Mouse (Mus musculus) ES-Bruce4 (cell line): ENCODE data around the gene Xrn1. TPM values are rescaled to one million over a fixed set of nuclear protein-coding genes. Genes with fewer than 3 reads are reported as not detected.
A peak's percentile ranks its signal among the peaks of the same experiment; 100 is the strongest.

Source experiments
- H3K27ac ChIP-seq: 2 replicates; pipeline ENCODE4 v1.5.1; 2012; ENCODE audit warnings: low read length, inconsistent platforms; ENCODE audit not compliant: insufficient read depth
- H3K27me3 ChIP-seq: 2 replicates; pipeline ENCODE4 v1.6.1; 2012; ENCODE audit warnings: mild to moderate bottlenecking, low read length, inconsistent platforms; ENCODE audit not compliant: control insufficient read depth, poor library complexity, insufficient read depth, severe bottlenecking
- H3K36me3 ChIP-seq: 2 replicates; pipeline ENCODE4 v1.6.1; 2012; ENCODE audit warnings: inconsistent platforms, mild to moderate bottlenecking, low read length, moderate library complexity; ENCODE audit not compliant: control insufficient read depth, poor library complexity, insufficient read depth, severe bottlenecking
- H3K4me1 ChIP-seq: one replicate; pipeline ENCODE4 v1.8.1; 2011; ENCODE audit warnings: low read length; ENCODE audit not compliant: control insufficient read depth, insufficient read depth
- H3K4me3 ChIP-seq: 2 replicates; pipeline ENCODE4 v1.5.1; 2011; ENCODE audit warnings: low read depth, mild to moderate bottlenecking, low read length
- H3K9ac ChIP-seq: 2 replicates; pipeline ENCODE4 v1.6.1; 2012; ENCODE audit warnings: low read depth, mild to moderate bottlenecking, inconsistent platforms; ENCODE audit not compliant: poor library complexity, severe bottlenecking
- H3K9me3 ChIP-seq: replicated peaks from 2 replicates; pipeline ENCODE4 v1.6.1; 2012; ENCODE audit warnings: mild to moderate bottlenecking, low read length, inconsistent platforms; ENCODE audit not compliant: control insufficient read depth, poor library complexity, insufficient read depth, severe bottlenecking
- CTCF ChIP-seq: IDR thresholded peaks from one replicate; pipeline ENCODE4 v1.8.1; 2011; ENCODE audit warnings: low read depth, low read length
- EP300 ChIP-seq: IDR thresholded peaks from 2 replicates; pipeline ENCODE4 v1.6.1; 2011; ENCODE audit warnings: low read depth, low read length; ENCODE audit not compliant: insufficient read depth
- POLR2A ChIP-seq: IDR thresholded peaks from one replicate; pipeline ENCODE4 v1.8.1; 2011; ENCODE audit warnings: low read length; ENCODE audit not compliant: insufficient read depth
- polyA plus RNA-seq: library from polyadenylated mRNA; stranded (reverse); fragments of >200 nt; gene quantifications from 2 replicates; pipeline ENCODE4 v1.2.4, GENCODE M21; 2011; ENCODE audit warnings: low read depth; ENCODE audit not compliant: missing spikeins, insufficient read depth, insufficient read length

The Xrn1 gene
- polyA plus RNA-seq = 46.9 and 59.3 TPM in 2 replicates

DNA sequence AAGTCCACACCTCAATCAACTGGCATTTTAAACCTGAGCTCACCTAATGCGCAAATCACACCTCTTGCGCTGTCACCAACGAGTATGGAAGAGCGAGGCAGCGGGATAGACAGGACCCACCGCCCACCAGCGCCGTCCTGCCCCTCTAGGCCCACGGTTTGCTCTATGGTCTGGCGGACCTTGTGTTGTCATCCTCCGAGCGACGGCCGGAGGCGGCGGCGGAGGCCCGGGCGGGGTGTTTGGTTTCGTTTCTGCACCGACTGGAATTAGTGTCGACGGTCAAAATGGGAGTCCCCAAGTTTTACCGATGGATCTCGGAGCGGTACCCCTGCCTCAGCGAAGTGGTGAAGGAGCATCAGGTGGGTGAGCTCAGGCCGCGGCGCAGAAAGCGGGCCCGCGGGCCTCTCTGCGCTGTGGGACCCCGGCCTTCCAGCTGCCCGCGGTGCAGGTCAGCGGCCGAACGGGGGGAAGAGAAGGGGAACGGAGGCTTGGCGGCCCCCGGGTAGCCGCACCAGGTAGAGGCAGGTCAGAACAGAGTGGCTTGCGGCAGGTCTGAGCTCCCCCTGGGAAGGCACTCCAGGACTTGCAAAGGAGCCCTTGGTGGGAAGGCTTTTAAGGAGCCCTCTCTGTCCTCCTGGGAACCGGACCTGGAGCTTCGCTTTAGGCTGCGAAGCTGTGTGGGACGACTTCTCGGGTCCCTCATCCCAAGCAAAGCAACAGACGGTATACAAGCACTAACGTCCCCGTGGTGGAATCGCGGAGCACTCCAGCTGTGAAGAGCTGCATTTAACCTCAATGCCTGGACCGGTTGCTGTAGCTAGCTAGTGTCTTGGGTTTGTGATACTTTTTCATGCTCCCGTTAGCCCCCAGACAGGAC is at the start of gene Xrn1:
Gene Xrn1, plus strand, starts transcription at position 176 of the 877 bp plus-strand sequence.
- TF ChIP-seq EP300 (0 out of 2 replicates have a peak, but pooled peaks have one; percentile 11), POLR2A (no peak)
- peak within 1 kb of the TSS; percentile 49 for H3K27ac ChIP-seq
- H3K9ac ChIP-seq = peak within 1 kb of the TSS; percentile 87
- H3K27me3 ChIP-seq = no peaks in the 10 kb centered on the region
- no peaks in the 10 kb centered on the region for H3K4me1 ChIP-seq
- H3K4me3 ChIP-seq = peak within 1 kb of the TSS; percentile 89
- H3K36me3 ChIP-seq = peaks cover 3% of the 10 kb centered on the region
- no peaks in the 10 kb centered on the region for H3K9me3 ChIP-seq

- no peak overlapping the region for H3K9ac ChIP-seq
- no peak overlapping the region for H3K4me3 ChIP-seq
- no peaks in the 10 kb centered on the region for H3K36me3 ChIP-seq
- no peak overlapping the region for H3K27ac ChIP-seq
- H3K9me3 ChIP-seq = no peaks in the 10 kb centered on the region
- H3K4me1 ChIP-seq = no peaks in the 10 kb centered on the region
- TF ChIP-seq CTCF = no peak
- no peak for TF ChIP-seq EP300
- no peak for TF ChIP-seq POLR2A
- no peaks in the 10 kb centered on the region for H3K27me3 ChIP-seq
Measured at GRCm38 (mm10) chr9:95932855-95933254, 21.7 kb upstream of the Xrn1 start.

GRCm38 (mm10) chr9:95953658-95954057 is 902 bp upstream of the Xrn1 start:
- TF ChIP-seq EP300 (no peak), CTCF (no peak), POLR2A (no peak)
- H3K9me3 ChIP-seq = no peaks in the 10 kb centered on the region
- peak overlapping the region; percentile 49 for H3K27ac ChIP-seq
- peak overlapping the region; percentile 87 for H3K9ac ChIP-seq
- no peaks in the 10 kb centered on the region for H3K27me3 ChIP-seq
- peak overlapping the region; percentile 46 for H3K4me3 ChIP-seq
- peaks cover 3% of the 10 kb centered on the region for H3K36me3 ChIP-seq
- no peaks in the 10 kb centered on the region for H3K4me1 ChIP-seq

- TF ChIP-seq EP300 (no peak), POLR2A (no peak), CTCF (peak; percentile 15)
- Histone ChIP-seq H3K9me3 (no peaks in the 10 kb centered on the region), H3K27ac (no peak overlapping the region)
Measured at GRCm38 (mm10) chr9:95954226-95954584, 355 bp upstream of the Xrn1 start.

GRCm38 (mm10) chr9:95957611-95958010 is 3.1 kb downstream of the Xrn1 start:
- Histone ChIP-seq H3K27me3 (no peaks in the 10 kb centered on the region), H3K27ac (no peak overlapping the region), H3K4me1 (no peaks in the 10 kb centered on the region), H3K4me3 (no peak overlapping the region), H3K9ac (no peak overlapping the region), H3K9me3 (no peaks in the 10 kb centered on the region), H3K36me3 (no peaks in the 10 kb centered on the region)
- TF ChIP-seq CTCF (no peak), POLR2A (no peak), EP300 (no peak)

More at GRCm38 (mm10) chr9:95954226-95954584, 355 bp upstream of the Xrn1 start:
- H3K4me3 ChIP-seq = peak overlapping the region; percentile 89
- no peaks in the 10 kb centered on the region for H3K4me1 ChIP-seq
- H3K27me3 ChIP-seq = no peaks in the 10 kb centered on the region
- peak overlapping the region; percentile 87 for H3K9ac ChIP-seq
- H3K36me3 ChIP-seq = peaks cover 3% of the 10 kb centered on the region
